Mouse (Mus musculus) CD8-positive naive resting alpha-beta T cell, adult 2 months (primary cell): ENCODE data around the gene Vstm2b.

Source experiments
- DNase-seq, 2 experiments: peaks; one replicate each; pipeline ENCODE4 v3.0.0; 2022; ENCODE audit warnings: low read depth in 2 of 2, low spot score in 2 of 2

Vstm2b gene

GRCm38 (mm10) chr7:40898096-40898710 is at the start of gene Vstm2b:
TSS of gene Vstm2b (plus strand) at chr7:40898328.
- DNase-seq, result no peak

DNA sequence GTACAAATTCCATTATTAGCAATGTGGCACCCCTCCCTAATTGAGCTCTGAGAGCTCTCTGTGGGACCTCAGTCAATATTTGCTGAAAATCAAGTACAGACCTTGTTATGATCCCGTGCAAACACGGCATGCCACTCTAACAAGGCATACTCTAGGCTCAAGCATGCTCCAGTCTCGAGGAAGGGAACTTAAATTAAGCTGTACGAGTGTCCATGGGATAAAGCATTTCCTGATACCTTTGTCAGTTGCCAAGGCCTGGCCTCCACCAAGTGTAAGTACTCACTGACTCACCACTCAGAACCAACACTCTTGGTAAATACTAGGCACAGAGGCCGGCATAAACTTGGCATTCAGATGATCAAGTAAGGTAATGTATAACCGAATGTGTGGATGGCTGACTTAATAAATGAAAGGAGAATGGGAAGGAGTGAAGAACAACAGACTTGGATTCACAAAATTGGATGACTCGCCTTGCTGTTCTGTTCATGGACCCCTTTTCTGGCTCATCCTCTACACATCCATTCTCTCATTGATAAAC is 42.0 kb upstream of the Vstm2b start:
- DNase-seq, result no peak

DNA sequence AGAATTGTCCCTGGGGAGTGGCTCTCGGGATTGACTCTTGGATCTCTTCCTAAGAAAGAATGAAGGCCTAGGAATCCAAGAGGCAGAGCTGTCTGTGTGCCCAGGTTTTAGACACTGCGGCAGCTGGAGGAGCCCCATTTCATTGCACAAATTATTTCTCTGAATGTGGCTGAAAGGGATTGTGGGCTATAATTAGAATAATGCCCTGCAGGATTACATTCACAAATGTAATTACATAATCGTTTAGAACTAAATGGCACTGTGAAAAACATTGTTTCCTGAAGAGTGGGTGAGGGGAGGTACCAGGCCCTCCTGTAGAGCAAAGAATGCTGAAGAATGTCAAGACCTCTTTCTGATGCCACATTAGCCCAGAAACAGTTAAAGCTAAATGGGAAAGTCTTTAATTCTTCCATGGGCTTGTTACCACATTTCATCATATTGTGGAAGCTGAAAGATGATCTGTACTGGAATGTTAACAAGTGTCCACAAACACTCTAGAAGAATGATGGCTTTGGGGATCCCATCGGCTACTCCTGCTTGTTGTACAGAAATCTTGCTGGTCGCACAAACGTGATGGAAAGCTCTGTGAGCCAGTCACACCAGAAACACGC is 24.6 kb upstream of the Vstm2b start:
- DNase-seq, result no peak

- no peak for DNase-seq
Observed at GRCm38 (mm10) chr7:40884855-40885489, 13.2 kb upstream of the Vstm2b start.

DNA sequence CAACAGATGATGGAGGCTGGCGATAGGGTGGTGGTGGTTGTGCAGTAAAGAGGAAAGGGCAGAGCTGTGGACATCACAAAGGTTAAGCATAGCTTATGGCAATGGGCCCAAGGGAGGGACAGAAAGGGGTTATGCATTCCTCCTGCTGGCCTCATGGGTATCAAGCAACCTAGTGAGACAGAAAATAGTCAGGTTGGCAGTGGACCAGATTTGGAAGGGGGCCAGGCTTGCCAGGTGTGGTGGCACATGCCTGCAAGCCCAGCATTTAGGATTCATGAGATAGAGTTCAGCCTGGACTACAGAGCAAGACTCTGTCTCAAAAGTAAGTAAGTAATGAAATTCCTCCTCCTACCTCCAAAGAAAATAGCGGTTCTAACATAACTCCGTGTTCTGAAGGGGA is 9.8 kb upstream of the Vstm2b start:
- no peak for DNase-seq

DNA sequence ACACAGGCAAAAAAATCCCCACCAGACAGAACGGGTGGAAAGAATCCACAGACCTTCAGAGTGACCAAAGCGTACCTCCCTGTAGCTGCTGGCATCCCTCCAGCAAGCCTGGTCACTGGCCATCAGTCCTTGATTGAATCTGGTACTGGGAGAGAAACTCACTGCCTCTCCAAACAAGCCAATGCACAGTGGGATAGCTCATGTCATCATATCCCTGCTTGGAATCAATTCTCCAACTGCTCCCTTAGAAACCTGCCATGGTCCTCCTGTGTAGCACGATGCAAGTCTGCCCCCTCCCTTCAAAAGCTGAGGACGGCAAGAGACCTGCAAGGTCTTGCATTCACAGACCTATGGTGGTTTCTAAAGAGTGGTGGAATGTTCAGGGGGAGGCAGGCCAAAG is 1.2 kb upstream of the Vstm2b start:
- DNase-seq, result no peak

- no peak for DNase-seq
Observed at GRCm38 (mm10) chr7:40898711-40899375, 715 bp downstream of the Vstm2b start.

DNA sequence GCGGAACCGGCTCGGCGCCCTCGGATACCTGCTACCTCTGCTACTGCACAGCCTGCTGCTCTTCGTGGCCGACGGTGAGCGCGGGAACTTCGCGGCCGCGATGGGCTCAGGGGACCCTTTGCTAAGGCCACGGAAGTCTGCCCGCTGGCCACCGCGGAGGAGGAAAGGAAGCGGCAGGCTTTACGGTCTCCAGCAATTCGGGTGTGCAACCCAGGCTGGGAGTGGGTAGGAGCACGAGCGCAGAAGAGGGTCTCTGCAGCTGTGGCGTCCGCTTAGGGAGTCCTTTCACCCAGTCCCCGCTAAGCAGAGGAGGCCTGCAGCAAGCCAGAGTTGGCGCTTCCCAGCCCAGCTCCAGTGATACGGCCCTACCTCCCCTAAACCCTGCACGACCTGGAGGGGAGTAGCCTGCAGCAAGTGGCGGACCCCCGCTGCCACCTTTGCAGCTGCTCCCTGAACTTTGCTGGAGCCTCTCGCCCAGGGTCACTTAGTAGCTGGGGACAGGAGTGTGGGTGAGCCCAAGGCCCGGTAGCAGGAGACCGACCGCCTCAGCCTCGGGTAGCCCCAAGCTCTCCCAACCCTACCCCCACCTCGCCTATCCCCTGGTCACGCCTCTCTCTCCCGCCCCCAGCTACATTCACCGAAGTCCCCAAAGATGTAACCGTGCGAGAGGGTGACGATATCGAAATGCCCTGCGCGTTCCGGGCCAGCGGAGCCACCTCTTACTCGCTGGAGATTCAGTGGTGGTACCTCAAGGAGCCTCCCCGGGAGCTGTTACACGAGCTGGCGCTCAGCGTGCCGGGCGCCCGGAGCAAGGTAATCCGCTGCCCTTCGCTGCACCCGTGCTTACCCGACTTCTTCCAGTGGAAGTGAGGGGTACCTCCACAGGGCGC is 1.5 kb downstream of the Vstm2b start:
- no peak for DNase-seq

DNA sequence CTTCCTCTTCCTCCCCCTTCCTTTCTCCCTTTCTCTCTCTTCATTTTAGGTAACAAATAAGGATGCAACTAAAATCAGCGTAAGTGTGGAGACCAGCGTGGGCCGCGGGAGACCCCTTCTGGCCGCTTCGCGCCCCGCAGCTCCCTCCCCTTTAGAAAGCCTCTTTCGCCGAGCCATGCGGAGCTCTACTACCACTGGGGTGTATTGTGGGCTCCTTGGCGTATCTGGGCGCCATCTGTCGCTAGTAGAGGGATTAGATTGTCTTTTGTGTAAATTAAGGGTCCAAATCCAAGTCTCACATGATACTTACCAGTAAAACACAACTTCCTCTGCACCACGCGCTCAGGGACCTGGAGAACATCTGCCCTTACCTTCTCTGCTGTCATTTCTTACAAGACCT is 3.1 kb downstream of the Vstm2b start:
- DNase-seq, result no peak

GRCm38 (mm10) chr7:40902506-40902905 is 4.4 kb downstream of the Vstm2b start:
- no peak for DNase-seq

- no peak for DNase-seq
Observed at GRCm38 (mm10) chr7:40906484-40906883, 8.4 kb downstream of the Vstm2b start.

- DNase-seq, result no peak
Observed at GRCm38 (mm10) chr7:40916761-40917160, 18.6 kb downstream of the Vstm2b start.

- DNase-seq, result no peak
Observed at GRCm38 (mm10) chr7:40920118-40920517, 22.0 kb downstream of the Vstm2b start.

DNA sequence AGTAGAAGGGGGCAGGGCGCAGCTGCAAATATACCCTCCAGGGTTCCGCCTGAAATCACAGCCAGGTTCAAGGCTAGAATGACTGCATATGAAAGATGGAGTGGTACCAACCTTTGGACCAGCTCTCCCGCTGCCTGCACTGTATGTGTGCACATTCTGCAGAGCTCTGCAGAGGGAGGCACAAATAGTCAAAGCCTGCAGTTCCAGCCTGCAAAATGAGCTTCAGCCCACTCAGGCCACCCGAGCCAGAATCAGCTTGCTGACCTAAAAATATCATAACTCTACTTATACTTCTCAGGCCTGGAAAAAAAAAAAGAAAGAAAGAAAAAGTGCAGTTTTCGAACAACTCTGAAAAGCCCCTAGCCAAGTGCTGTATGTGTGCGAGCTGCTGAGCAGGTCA is 23.2 kb downstream of the Vstm2b start:
- no peak for DNase-seq

DNA sequence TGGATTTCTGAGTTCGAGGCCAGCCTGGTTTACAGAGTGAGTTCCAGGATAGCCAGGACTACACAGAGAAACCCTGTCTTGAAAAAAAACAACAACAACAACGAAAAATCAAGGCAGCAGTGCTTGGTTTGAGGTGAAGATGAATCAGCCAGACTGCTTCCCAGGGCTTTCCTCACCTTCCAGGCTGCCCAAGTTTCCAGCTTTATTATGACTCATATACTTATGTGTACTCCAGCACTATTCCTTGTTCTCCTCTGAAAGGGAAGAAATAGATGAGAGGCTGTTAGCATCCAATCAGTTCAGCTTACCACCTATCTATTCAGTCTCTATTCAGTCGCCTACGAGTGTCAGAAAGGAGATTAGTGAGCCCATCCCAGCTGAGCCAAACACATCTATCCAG is 24.7 kb downstream of the Vstm2b start:
- DNase-seq, result no peak

DNA sequence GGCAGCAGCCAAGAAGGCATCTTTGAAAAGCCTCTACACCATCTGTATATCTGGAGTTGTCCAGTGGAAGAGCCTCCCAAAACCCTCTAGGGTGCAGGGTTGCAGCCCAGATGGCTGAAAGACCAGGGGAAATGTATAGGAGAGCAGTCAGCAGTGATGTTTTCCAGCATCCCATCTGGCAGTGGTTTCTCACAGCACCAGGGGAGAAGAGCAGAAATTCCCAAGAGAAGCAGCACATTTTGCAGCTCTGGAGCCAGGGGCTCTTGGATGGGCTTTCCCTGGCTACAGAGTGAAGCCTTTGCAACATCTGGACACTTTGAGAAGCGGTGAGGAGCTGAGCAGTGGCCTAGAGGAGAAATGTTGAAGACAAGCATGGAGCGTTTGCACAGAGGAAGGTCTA is 30.3 kb downstream of the Vstm2b start:
- no peak for DNase-seq

GRCm38 (mm10) chr7:40936617-40937212 is 38.6 kb downstream of the Vstm2b start:
- DNase-seq, result no peak

GRCm38 (mm10) chr7:40939371-40939770 is 41.2 kb downstream of the Vstm2b start:
- no peak for DNase-seq

DNA sequence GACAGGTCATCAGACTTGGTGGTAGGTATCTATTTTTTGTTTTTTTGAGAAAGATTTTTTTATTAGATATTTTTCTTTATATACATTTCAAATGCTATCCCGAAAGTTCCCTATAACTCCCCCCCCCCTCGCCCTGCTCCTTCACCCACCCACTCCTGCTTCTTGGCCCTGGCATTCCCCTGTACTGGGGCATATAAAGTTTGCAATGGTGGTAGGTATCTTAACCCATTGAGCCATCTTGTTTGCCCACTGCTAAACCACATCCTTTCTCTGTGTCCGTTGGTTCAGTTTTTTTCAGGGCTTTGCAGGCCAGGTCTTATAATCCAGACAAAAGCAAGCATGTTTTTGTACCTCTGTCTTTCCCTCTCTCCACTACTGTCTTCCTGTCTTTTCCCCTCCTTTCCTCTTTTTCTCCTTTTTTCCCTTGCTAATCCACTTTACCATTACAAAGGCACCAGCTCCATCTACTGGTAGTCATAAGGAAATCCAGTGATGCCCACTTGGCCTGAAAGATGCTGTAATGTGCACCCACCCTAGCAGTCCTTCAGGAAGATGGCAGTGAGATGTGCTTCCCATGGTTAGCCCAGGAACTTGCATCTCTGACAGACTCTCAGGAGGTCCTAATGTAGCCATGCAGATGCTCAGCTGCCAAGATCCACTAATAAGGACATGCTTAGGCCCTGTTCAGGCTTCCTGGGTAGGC is 44.3 kb downstream of the Vstm2b start:
- no peak for DNase-seq
